19 mouse cellular contexts compared by ENCODE assay signal in genomic region chr9:44590969-44591368, GRCm38 (mm10). TPM values are rescaled to one million over a fixed set of nuclear protein-coding genes. Genes with fewer than 3 reads are reported as not detected.
DNase-seq lines count a peak whose midpoint lies in the region; ATAC-seq and TF ChIP-seq lines count a peak whose summit lies in the region.
"Had no signal": no experiment of that assay in that cellular context is flagged by ENCODE, and none has a peak within 500 bp of the region (broad histone marks: within the 10 kb centered on the region; RNA-seq: fewer than 3 reads in every experiment).

No protein-coding gene starts in this region.

- peak; percentile 80; the same call in 1 of the 2 replicates for ATAC-seq in cerebellum, adult (ENCODE audit: insufficient number of reproducible peaks, low FRiP score, low TSS enrichment)
- no peak for ATAC-seq in liver, postnatal 0 days
- ATAC-seq in heart, embryonic 11.5 days (replicated peaks; ENCODE audit: insufficient number of reproducible peaks, low FRiP score, low TSS enrichment) = no peak
- ATAC-seq in hindbrain, embryonic 16.5 days = no peak

- TF ChIP-seq EP300 in ES-Bruce4 (IDR thresholded peaks at IDR 0.05; ENCODE audit: insufficient read depth, low read depth, low read length) = peak; percentile 78
- TF ChIP-seq EP300 in liver, postnatal 0 days (IDR thresholded peaks at IDR 0.05; ENCODE audit: low read depth) = no peak

- no peak overlapping the region for H3K4me3 ChIP-seq in ES-Bruce4 (ENCODE audit: low read depth, low read length)
- no peak overlapping the region for H3K4me3 ChIP-seq in liver, postnatal 0 days (ENCODE audit: low read depth, low read length)
- no peak overlapping the region for H3K4me3 ChIP-seq in heart, embryonic 11.5 days (ENCODE audit: low read depth, low read length)
- no peak overlapping the region for H3K4me3 ChIP-seq in hindbrain, embryonic 16.5 days (ENCODE audit: low read length)
- H3K4me3 ChIP-seq: forebrain, embryonic 12.5 days; limb, embryonic 13.5 days; liver, embryonic 15.5 days; megakaryocyte, embryonic 14.5 days had no signal

- DNase-seq in ES-CJ7 (ENCODE audit: low read depth, low spot score) = peak; percentile 30
- DNase-seq in cerebellum, postnatal 10 days = peak; percentile 77 to 81
- no peak for DNase-seq in liver, postnatal 0 days
- no peak for DNase-seq in ovary, postnatal 10 days (ENCODE audit: low spot score)
- DNase-seq: gastrocnemius, postnatal 10 days; heart, postnatal 10 days; kidney, adult 2 months; kidney, postnatal 14 days; thymus, postnatal 36 days had no signal

- H3K4me2 ChIP-seq in liver, postnatal 0 days (ENCODE audit: low read depth, low read length) = no peak overlapping the region
- H3K4me2 ChIP-seq in heart, embryonic 11.5 days = no peak overlapping the region
- no peak overlapping the region for H3K4me2 ChIP-seq in hindbrain, embryonic 16.5 days (ENCODE audit: low read length)
- H3K4me2 ChIP-seq: forebrain, embryonic 12.5 days; hindbrain, embryonic 14.5 days; limb, embryonic 13.5 days; liver, embryonic 15.5 days had no signal

- peaks cover 5% of the 10 kb centered on the region; the same call in 1 of the 2 replicates for H3K9me3 ChIP-seq in ES-Bruce4 (replicated peaks; ENCODE audit: control insufficient read depth, insufficient read depth, low read length, poor library complexity, severe bottlenecking)
- H3K9me3 ChIP-seq in liver, postnatal 0 days (ENCODE audit: low read length) = no peaks in the 10 kb centered on the region
- no peaks in the 10 kb centered on the region for H3K9me3 ChIP-seq in heart, embryonic 11.5 days (replicated peaks; ENCODE audit: control insufficient read depth, low read length)
- no peaks in the 10 kb centered on the region for H3K9me3 ChIP-seq in hindbrain, embryonic 16.5 days (ENCODE audit: control insufficient read depth, low read length)
- H3K9me3 ChIP-seq: forebrain, embryonic 12.5 days; liver, embryonic 15.5 days had no signal

- H3K36me3 ChIP-seq in ES-Bruce4 (ENCODE audit: control insufficient read depth, insufficient read depth, low read length, poor library complexity, severe bottlenecking) = no peaks in the 10 kb centered on the region
- no peaks in the 10 kb centered on the region for H3K36me3 ChIP-seq in liver, postnatal 0 days (replicated peaks; ENCODE audit: insufficient read depth, low read length)
- no peaks in the 10 kb centered on the region for H3K36me3 ChIP-seq in heart, embryonic 11.5 days (ENCODE audit: control insufficient read depth, insufficient read depth, low read length)
- no peaks in the 10 kb centered on the region for H3K36me3 ChIP-seq in hindbrain, embryonic 16.5 days (ENCODE audit: control insufficient read depth, insufficient read depth, low read length)
- H3K36me3 ChIP-seq: forebrain, embryonic 12.5 days; limb, embryonic 13.5 days; liver, embryonic 15.5 days had no signal

- no peak for TF ChIP-seq CTCF in ES-Bruce4 (IDR thresholded peaks at IDR 0.05; ENCODE audit: low read depth, low read length)
- no peak for TF ChIP-seq CTCF in liver, postnatal 0 days (IDR thresholded peaks at IDR 0.05; ENCODE audit: low read depth)

- no peak for TF ChIP-seq POLR2A in ES-Bruce4 (IDR thresholded peaks at IDR 0.05; ENCODE audit: insufficient read depth, low read length)

- no peaks in the 10 kb centered on the region for H3K27me3 ChIP-seq in ES-Bruce4 (ENCODE audit: control insufficient read depth, insufficient read depth, low read length, poor library complexity, severe bottlenecking)
- no peaks in the 10 kb centered on the region for H3K27me3 ChIP-seq in liver, postnatal 0 days (ENCODE audit: insufficient read depth, low read length)
- H3K27me3 ChIP-seq in heart, embryonic 11.5 days (ENCODE audit: control insufficient read depth, insufficient read depth, low read length) = no peaks in the 10 kb centered on the region
- no peaks in the 10 kb centered on the region for H3K27me3 ChIP-seq in hindbrain, embryonic 16.5 days (replicated peaks; ENCODE audit: control insufficient read depth, insufficient read depth, low read length)
- H3K27me3 ChIP-seq: forebrain, embryonic 12.5 days; limb, embryonic 13.5 days; liver, embryonic 15.5 days had no signal

- no peak overlapping the region for H3K9ac ChIP-seq in ES-Bruce4 (ENCODE audit: low read depth, poor library complexity, severe bottlenecking)
- no peak overlapping the region for H3K9ac ChIP-seq in liver, postnatal 0 days (replicated peaks)
- no peak overlapping the region for H3K9ac ChIP-seq in heart, embryonic 11.5 days (ENCODE audit: low read depth, low read length)
- H3K9ac ChIP-seq in hindbrain, embryonic 16.5 days (ENCODE audit: low read depth, low read length) = no peak overlapping the region
- H3K9ac ChIP-seq: forebrain, embryonic 12.5 days; hindbrain, embryonic 14.5 days; limb, embryonic 13.5 days; liver, embryonic 15.5 days had no signal

- H3K27ac ChIP-seq in ES-Bruce4 (ENCODE audit: insufficient read depth, low read length) = peak overlapping the region; percentile 89
- H3K27ac ChIP-seq in liver, postnatal 0 days (ENCODE audit: low read depth) = no peak overlapping the region
- H3K27ac ChIP-seq in heart, embryonic 11.5 days (ENCODE audit: low read depth, low read length) = no peak overlapping the region
- no peak overlapping the region for H3K27ac ChIP-seq in hindbrain, embryonic 16.5 days (ENCODE audit: low read depth, low read length)
- H3K27ac ChIP-seq: forebrain, embryonic 12.5 days; hindbrain, embryonic 14.5 days; limb, embryonic 13.5 days; liver, embryonic 15.5 days had no signal

- H3K4me1 ChIP-seq in ES-Bruce4 (ENCODE audit: control insufficient read depth, insufficient read depth, low read length) = peaks cover 3% of the 10 kb centered on the region
- H3K4me1 ChIP-seq in liver, postnatal 0 days (ENCODE audit: insufficient read depth) = peaks cover 7% of the 10 kb centered on the region; the same call in 1 of the 2 replicates
- no peaks in the 10 kb centered on the region for H3K4me1 ChIP-seq in heart, embryonic 11.5 days (ENCODE audit: control insufficient read depth, insufficient read depth, low read length)
- no peaks in the 10 kb centered on the region for H3K4me1 ChIP-seq in hindbrain, embryonic 16.5 days (ENCODE audit: control insufficient read depth, insufficient read depth, low read depth, low read length)
- H3K4me1 ChIP-seq: forebrain, embryonic 12.5 days had no signal

- 54% methylated on average over 2 of the region's 2 CpGs for WGBS in liver, postnatal 0 days (ENCODE audit: insufficient replicate concordance)
- 29% methylated on average over 2 of the region's 2 CpGs for WGBS in heart, embryonic 11.5 days (ENCODE audit: insufficient replicate concordance)
- WGBS in hindbrain, embryonic 16.5 days = 9% methylated on average over 2 of the region's 2 CpGs

RNA-seq across cellular contexts. Expression of gene Ddx6, which starts 13.7 kb away (rescaled TPM):
- 165 and 176 TPM in 2 replicates for polyA plus RNA-seq in ES-Bruce4 (2011; ENCODE audit: insufficient read depth, insufficient read length, low read depth, missing spikeins)
- polyA plus RNA-seq in liver, postnatal 0 days (2015; fragmentation: Nextera tagmentation; extraction: Ambion mirVana) = 5.3 and 6.3 TPM in 2 replicates
- 7.7 and 15.0 TPM in 2 replicates for polyA plus RNA-seq in heart, embryonic 11.5 days (2014; fragmentation: Nextera tagmentation; extraction: Ambion mirVana)
- polyA plus RNA-seq in hindbrain, embryonic 16.5 days (2015; fragmentation: Nextera tagmentation; extraction: Ambion mirVana) = 12.5 and 14.6 TPM in 2 replicates

RNA-seq across cellular contexts. Expression of gene Cxcr5, which starts 29.3 kb away (rescaled TPM):
- not detected in 2 replicates for polyA plus RNA-seq in ES-Bruce4 (2011; ENCODE audit: insufficient read depth, insufficient read length, low read depth, missing spikeins)
- 0.32 and 0.55 TPM in 2 replicates for polyA plus RNA-seq in liver, postnatal 0 days (2015; fragmentation: Nextera tagmentation; extraction: Ambion mirVana)
- polyA plus RNA-seq in heart, embryonic 11.5 days (2014; fragmentation: Nextera tagmentation; extraction: Ambion mirVana) = 0.06 TPM in 1 of 2 replicates, not detected in the other
- not detected in 2 replicates for polyA plus RNA-seq in hindbrain, embryonic 16.5 days (2015; fragmentation: Nextera tagmentation; extraction: Ambion mirVana)
- polyA plus RNA-seq: hindbrain, embryonic 14.5 days; liver, embryonic 15.5 days; neural tube, embryonic 11.5 days had no signal

Comparison
In these comparisons a context has a peak if more than half of its experiments do, and no peak if none do; other contexts are left out.
1. DNase-seq: peak in ES-CJ7 (single experiment) and cerebellum, postnatal 10 days (2 of 2); none in liver, postnatal 0 days (single experiment) and ovary, postnatal 10 days (single experiment).
2. RNA of gene Ddx6, which starts 13.7 kb away (polyA plus RNA-seq): 165 to 176 TPM in ES-Bruce4; 7.7 to 15.0 TPM in heart, embryonic 11.5 days, 12.5 to 14.6 TPM in hindbrain, embryonic 16.5 days and 5.3 to 6.3 TPM in liver, postnatal 0 days; every median in the first group is over 10 times any median in the second.